Mouse (Mus musculus) gastrocnemius, postnatal 36 days (tissue): Measurements from ENCODE around the gene Raly. TPM values are rescaled to one million over a fixed set of nuclear protein-coding genes. Genes with fewer than 3 reads are reported as not detected.

Experiments
- DNase-seq, 2 experiments: peaks; one replicate each; pipeline ENCODE4 v3.0.0; 2022
- intact Hi-C: fragments of 180-260 bp; cut with DNase I; formaldehyde crosslinking; loops from one replicate; pipeline ENCODE4 v1.15.1; 2025
- total RNA-seq, 2 experiments: library from RNA; stranded (reverse); gene quantifications; 2 replicates each; pipeline ENCODE4 v1.2.3; 2021

The Raly gene
- total RNA-seq, 2 experiments from 2014 or later: 59.0 to 63.0 TPM

DNA sequence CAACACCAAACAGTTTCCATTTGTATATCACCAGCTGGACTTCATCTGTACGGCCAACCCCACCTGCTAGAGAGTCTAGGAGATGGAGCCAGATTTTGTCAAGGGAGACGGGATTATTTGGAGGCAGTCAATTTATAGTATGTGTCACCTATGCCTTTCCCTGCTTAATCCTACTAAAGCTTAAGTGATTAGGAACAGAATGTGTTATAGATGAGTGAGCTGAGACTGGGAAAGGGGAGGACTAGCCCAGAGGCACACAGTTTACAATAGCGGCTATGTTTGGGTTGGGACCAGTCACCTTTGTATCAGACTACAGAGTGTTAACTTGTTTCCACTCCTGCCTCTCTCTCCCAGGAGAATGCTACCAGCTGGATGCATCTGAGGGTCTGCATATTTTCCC, 11.2 kb upstream of the Raly start:
- no peak for DNase-seq
- intact Hi-C loops: no loop called here

DNA sequence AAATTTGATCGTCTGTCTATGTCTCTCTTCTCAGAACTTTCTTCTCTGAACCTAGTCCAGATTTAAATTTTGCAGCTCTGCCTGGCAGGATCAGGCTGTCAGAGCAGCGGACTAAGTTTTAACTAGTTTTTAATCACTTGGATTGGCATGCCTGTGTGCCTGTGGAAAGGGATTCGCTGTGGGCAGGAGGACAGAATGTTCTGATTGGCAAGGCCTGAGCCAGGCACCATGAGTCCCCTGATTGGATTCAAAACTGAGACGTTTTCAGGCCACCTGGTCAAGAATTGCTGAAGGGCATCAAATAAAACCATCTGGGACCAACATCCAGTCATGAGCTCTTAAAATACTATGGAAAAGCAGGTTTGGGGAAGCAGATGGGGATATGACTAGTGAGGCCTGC, 8.5 kb upstream of the Raly start:
- DNase-seq: no peak
- intact Hi-C loops: no loop called here

DNA sequence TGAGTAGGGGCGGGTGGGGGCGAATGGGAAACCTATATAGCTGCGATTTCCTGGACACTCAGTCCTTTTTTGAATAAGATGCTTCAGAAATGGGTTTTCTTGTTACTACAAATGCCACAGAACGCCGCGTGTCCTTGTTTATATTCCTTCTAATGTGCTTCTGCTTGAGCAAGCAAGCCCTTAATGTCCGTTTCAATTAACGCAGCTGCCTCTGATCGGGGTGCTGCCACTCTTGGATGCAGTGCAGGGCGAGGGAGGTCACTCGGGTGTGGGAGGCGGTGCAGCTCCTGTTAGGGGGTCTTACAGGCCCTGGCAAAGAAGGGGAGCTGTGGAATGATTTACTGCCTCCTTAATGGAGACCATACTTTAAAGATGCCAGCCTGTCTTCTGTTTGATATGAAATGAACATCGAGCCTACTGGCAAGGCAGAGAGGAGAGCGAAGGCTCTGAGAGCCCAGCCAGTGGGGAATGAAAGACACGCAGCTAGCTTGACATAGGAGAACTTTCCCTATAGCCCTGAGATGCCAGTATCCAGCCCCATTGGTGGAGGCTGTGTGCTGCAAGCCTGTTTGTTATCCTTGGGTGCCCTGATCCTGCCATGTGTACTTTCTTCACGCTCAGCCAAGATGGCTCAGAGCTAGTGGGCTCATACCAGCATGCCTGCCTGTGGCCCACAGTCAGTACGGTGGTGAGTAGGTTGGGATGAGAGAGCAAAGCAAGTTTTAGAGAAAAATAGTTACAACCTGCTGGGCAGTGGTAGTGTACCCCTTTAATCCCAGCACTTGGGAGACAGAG, 7.8 kb upstream of the Raly start:
- DNase-seq: no peak
- intact Hi-C loops: no loop called here

DNA sequence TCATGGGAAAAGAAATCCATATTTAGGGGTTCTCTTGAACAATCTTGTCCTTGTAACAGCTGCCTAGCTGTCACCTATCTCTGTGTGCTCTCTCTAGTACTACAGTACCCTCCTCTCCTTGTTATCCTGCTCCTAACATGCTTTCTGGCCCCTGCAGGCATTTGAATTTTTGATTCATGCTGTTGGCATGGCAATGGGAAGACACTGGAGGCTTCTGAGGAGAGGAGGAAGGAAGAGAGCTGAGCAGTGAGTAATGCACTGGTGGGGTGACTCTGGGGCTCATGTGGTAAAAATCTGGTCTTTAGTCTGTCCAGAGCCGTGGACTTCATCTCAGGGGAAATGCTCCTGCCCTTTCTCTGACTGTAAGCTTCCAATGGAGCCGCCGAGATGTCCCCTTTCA, 5.6 kb upstream of the Raly start:
- intact Hi-C loops: no loop called here
- DNase-seq: no peak

DNA sequence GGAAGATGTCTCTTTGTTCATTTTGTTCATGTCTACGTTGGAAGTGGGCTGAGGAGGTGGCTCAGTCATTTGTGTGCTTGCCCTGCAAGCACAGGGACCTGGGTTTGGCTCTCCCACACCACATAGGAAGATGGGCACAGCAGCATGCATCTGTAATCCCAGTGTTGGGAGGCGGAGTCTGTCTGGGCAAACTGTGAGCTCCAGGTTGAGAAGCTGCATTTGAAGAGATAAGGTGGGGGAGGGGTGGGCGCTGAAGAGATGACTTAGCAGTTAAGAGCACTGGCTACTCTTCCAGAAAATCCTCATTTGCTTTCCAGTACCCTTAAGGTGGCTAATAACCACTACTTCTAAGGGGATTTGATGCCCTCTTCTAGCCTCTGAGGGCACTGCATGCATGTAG, 4.7 kb upstream of the Raly start:
- intact Hi-C loops: no loop called here
- no peak for DNase-seq

DNA sequence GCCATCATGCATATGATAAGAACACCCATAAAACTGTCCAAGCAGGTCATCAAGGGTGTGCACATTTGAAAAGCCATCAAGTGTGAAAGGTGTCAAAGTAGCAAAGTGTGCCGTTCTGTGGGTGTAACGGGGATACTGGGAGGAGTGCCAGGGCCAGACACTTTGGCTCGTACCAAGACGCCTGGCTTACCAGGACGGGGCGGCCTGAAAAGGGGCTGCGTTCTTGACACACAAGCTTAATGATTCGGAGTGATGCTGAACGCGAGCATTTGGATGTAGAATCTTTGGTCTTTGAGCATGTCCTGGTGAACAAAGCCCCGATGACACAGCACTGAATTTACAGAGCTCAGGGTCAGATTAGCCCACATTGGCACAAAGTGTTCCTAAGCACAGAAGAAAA, 4.1 kb upstream of the Raly start:
- no peak for DNase-seq
- intact Hi-C loops: no loop called here

DNA sequence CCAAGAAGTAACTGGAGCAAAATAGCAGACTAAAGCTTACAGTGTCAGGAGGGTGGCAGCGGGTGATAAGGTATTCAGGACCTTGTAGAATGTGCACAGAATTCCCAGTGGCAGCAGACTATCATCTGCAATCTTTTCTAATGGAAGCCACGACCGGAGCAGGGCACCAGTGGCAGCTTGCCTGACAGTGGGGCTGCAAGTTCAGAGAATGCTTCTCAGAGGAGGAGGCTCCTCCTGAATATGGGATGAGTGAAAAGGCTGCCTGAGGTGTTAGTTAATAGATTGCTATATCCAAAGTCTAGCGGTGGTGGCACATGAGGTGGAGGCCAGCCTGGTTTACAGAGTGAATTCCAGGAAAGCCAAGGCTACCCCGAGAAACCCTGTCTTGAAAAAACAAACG, 1.5 kb upstream of the Raly start:
- intact Hi-C loops: no loop called here

DNA sequence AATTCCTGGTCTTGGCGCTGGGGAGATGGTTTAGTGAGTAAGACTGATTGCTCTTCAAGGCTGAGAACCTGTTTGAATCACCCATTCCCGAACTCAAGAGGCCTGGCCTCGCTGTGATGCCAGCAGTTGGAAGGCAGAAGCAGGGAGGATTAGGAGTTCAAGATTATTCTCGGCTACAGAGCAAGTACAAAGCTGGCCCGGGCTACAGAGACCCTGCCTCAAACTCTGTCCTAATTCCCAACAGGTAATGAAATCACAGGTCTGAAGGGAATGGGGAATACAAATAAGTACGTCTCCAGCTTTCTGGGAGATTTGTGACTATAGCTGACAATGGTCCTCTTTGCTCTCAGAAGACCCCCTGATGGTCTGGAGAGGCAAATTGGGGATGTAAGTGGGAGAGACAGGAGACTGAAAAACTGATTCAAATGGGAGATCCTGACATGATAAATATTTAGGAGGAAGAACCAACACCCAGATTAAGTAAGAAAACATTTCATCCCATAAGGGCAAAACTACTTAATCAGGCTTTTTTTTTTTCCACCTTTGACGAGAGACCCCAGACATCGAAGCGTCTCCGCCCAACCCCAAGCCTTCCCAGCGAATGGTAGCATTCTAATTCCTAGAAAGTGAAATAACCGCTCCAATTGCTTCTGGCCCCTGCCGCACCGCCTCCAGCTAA, 780 bp upstream of the Raly start:
- intact Hi-C loops: loop anchor here (5.0 kb wide), 1 partner anchor 67 kb away; no protein-coding TSS in a partner anchor
- no peak for DNase-seq

More for the DNA sequence above, 1.5 kb upstream of the Raly start:
- no peak for DNase-seq

DNA sequence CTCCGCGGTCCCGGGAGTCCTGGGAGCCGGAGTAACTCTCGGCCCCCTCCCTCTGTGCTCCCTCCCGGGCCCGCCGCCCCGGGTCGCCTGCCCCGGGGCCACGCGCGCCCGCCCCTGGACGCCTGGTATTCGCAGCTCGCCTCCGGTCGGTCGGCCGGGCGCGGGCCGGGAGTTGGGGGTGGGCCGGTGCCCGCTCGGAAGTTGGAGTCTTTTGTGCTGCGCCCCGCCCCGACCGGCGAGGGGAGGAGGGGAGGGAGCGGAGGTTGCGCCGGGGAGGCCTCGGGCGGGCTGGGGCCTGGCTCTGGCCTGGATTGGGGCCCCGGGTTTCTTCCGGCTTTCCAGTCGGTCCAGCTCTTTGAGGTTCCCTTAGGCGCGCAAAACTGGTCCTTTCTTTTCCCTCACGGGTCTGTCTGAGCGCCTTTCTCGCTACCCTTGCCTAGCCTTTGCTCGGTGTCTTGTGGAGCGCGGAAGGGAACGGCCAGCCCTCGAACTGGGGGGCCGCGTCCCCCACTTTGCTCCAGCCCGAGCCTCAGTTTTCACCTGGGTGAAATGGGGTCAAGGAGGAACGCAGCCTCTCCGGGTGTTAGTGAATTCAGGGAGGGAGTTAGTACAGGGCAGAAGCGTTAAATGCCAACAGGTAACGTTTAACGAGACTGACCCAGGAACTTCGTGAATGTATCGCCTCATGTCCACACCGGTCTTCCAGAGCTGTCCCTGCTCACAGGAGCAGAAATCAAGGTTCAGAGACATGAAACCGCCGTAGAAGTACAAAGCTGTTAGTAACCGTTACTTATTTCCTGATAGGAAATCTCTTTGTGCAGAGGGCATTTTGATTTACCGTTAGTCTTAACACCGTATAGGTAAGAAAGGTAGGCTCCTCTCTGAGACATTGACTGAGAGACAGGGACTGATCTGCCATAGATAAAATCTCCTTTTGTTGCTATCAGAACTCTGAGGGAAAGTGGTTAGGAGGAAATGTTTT, 1.1 kb downstream of the Raly start:
- intact Hi-C loops: loop anchor here (5.0 kb wide), 1 partner anchor 65 kb away; no protein-coding TSS in a partner anchor
- DNase-seq: peak; percentile 73 to 79

DNA sequence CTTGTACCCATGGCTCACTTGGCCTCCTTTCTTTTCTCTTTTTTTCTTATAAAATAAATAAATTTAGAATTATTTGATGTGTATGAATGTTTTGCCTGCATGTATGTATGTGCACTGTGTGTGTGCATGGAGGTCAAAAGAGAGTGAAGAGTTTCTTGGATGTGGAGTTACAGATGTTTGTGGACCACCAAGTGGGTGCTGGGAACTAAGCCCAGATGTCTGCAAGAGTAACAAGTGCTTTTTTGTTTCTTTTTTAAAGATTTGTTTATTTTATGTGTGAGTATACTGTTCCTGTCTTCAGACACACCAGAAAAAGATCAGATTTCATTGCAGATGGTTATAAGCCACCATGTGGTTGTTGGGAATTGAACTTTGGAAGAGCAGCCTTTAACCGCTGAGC, 12.5 kb downstream of the Raly start:
- no peak for DNase-seq
- intact Hi-C loops: no loop called here

DNA sequence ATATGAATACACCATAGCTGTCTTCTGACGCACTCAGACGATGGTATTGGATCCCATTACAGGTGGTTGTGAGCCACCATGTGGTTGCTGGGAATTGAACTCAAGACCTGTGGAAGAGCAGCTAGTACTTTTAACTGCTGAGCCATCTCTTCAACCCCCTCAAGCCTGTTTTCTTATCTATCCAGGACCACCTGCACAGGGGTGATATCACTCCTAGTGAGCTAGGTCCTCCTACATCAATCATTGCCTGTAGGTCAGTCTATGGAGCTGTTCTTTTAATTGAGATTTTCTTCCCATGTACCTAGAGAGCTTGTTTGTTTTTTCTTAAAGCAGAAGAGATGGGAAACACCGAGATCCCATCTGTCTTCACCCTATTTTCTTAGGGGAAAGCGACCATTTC, 12.9 kb downstream of the Raly start:
- intact Hi-C loops: no loop called here
- no peak for DNase-seq

DNA sequence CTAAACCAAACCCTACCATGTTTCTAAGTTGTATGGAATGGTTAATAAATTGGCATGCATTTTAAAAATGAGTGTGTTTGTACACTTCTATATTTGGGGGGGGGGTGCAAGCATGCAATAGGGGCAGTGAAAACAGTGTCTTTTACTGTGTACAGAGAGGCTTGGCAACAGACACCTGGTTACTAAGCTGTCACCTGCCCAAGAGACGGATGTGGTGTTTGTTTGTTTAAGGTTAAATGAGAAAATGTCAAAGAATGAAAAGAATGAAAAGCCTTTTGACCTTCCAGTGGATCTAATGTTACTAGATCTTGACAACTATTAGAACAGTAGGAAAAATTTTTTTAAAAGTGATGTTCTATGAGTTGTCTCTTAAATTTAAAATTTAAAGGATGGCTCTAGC, 16.8 kb downstream of the Raly start:
- intact Hi-C loops: loop anchor here (5.0 kb wide), 1 partner anchor 45 kb away; no protein-coding TSS in a partner anchor
- DNase-seq: no peak

DNA sequence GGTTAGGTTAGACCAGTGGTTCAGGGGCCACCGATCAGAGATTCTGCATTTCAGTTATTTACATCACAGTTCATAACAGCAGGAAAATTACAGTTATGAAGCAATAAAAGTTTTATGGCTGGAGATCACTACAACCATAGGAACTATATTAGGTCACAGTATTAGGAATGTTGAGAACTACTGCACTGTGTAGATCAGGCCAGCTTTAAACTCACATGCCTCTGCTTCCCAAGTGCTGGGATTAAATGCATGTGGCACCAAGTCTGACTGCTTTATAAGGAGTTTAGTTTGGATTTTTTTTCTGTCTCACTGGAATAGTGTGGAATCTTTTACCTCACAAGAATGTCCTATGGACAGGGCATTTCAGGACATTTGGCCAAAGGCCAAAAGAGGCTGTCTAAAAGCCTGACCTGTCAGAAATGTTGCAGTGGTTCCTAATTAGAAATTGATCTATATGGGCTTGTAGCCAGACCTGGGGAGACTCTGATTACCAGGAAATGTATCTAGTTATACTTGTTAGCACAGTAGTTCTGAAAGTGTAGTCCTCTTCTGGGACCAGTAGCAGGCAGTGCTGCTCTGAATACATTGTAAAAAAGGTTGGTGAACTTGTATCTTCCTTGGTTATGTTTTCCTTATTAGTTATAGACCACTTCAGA, 18.3 kb downstream of the Raly start:
- intact Hi-C loops: loop anchor here (5.0 kb wide), 1 partner anchor 43 kb away; no protein-coding TSS in a partner anchor
- no peak for DNase-seq

DNA sequence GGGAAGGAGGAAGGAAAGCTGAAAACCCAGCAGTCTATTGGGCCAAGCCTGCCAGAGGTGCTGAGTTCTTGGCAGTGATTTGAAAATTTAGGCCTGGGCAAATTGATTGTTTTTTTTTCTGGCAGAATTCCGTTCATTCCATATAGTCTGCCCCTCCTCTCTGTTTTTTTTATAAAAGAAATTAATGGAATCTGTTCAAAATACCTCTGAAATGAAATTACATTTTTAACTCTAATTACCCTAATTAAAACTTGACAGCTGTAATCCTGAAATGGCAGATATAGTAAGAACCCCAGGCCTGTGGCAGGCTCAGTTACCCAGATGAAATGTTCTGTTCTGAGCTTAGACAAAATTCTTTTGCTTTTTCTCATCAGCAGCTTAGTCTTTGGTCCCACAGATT, 19.9 kb downstream of the Raly start:
- intact Hi-C loops: no loop called here
- DNase-seq: no peak

DNA sequence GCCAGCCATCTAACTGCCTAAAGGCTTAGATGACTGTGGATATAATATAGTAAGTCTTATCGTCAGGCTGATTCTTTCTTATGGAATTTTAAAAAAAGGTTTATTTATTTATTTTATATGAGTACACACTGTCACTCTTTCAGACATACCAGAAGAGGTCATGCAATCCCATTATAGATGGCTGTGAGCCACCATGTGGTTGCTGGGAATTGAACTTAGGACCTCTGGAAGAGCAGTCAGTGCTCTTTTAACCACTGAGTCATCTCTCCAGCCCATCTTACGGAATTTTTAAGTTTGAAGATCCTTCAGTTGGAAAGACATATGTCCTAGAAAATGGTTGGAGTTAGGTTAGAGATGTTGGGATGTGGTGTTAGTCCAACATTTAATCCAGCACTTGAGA, 22.5 kb downstream of the Raly start:
- no peak for DNase-seq
- intact Hi-C loops: no loop called here

DNA sequence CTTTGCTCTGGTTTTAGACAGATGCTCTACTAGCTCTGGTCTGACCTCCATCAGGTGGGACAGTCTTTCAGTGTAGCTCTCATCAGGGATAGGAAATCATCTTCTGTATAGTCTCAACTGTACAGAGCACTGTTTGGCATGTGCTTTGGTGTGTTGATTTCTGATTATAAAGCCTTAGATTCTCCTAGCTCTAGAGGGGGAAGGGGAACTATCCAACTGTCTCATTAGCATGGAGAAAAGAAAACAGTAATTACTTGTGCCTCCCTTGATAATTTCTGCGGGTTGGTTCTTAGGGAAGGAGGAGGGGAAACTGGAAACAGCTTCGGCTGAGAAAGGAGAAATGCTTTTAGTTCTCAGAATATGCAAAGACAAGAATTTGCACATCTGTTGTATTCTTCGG, 26.2 kb downstream of the Raly start:
- no peak for DNase-seq
- intact Hi-C loops: no loop called here

DNA sequence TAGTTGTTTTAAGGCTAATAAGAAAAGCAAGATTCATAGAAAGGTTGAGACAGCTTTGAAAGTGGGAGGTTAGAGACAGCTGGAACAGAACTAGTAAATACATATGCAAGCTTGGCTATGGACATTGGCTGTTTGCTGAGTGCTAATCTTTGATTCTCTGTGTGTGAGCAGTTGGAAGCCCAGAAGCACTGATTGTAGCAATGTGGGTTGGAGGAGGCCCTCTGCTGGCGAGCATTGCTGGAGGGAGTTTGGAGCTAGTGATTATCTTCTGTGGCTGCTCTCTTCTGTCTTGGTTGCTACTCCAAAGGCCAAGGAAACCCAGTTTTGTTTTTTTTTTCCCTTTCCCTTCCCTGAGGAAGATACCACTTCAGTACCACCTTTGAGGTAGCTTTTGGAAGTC, 26.9 kb downstream of the Raly start:
- DNase-seq: no peak
- intact Hi-C loops: no loop called here

DNA sequence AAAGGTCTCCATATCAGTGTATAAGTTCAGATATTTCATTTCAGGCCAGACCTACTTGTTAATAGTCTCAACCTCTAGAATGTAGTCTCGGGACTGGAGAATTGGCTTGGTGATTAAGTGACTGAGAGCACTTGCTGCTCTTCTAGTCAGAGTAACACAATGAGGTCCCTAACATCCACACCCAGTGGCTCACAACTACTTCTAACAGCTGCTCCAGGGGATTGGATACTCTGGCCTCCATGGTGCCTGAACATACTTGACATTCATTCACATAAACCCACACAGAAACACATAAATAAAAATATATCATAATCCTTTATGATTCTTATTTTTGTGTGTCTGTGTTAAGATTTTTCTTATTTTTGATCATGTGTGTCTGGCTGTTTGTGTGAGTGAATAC, 27.7 kb downstream of the Raly start:
- intact Hi-C loops: no loop called here

DNA sequence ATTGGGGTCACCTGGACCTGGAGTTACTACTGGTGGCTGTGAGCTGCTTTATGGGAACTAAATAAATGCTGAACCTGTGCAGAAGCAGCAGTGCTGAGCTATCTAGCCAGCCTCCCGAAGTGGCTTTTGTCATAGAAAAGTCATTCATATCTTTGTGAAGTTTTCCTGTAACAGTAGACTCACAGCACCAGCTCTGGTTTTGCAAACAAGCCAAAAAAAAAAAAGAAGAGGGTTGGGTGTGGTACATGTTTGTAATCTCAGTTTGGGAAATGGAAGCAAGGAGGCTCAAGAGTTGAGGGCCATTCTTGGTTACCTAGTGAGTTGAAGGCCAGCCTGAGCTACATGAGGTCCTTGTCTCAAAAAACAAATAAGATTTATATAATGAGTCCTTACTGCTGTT, 29.4 kb downstream of the Raly start:
- no peak for DNase-seq
- intact Hi-C loops: no loop called here

More for the DNA sequence above, 27.7 kb downstream of the Raly start:
- DNase-seq: no peak

DNA sequence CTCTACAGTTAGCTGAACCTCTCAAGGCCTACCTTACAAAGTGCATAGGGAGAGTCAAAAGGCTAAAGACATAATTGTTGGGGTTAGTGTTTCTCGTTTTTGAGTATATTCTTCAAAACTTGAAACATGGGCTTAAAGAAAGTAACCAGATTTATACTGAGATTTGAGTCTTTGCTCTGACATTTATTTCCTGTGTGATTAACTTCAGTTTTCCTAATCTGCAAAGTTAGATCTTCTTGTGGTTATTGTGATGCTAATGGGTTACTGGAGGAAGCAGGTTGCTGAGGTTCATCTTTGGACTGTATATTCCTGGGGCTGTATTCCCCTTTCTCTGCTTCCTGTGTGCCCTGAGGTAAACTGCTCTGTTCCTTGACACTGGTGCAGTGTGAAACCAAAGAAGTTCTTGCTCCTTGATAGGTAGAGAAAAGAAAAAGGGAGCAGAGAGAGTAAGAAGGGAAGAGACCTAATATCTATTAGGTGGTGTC, 35.2 kb downstream of the Raly start:
- no peak for DNase-seq
- intact Hi-C loops: no loop called here
